In the genomic region with DNA sequence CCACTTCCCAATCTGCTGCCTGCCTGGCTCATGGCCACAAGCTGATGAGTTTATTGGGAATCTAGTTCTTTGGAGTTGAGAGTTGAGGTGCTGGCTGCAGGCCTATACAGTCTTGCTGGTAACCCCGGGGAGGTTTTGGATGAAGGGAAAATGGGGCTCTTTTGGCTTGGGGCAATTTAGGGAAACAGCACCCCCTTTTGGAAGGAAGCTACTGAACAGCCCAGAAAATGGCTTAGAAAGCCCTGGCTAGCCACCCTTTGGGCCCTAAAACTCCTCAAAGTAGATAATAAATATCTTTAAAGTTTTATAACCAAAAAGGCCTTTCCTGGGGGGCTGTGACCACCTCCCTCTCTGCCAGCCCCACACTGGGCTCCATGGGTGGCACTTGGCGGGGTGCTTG, we compare ENCODE assay signal across 20 mouse cellular contexts.
A peak's percentile ranks its signal among the peaks of the same experiment; 100 is the strongest.
DNase-seq lines count a peak whose midpoint lies in the region; ATAC-seq and TF ChIP-seq lines count a peak whose summit lies in the region.
"Had no signal": no experiment of that assay in that cellular context is flagged by ENCODE, and none has a peak within 500 bp of the region (broad histone marks: within the 10 kb centered on the region; RNA-seq: fewer than 3 reads in every experiment).

No protein-coding gene starts in this region.

- no peak for TF ChIP-seq EP300 in liver, postnatal 0 days (IDR thresholded peaks at IDR 0.05; ENCODE audit: low read depth)
- no peak for TF ChIP-seq EP300 in MEL (IDR thresholded peaks at IDR 0.05; ENCODE audit: low read depth in 1 of 2, low read length in 2 of 2)
- TF ChIP-seq EP300 in lung, postnatal 0 days (IDR thresholded peaks at IDR 0.05) = no peak

- no peak for DNase-seq in gastrocnemius, adult 2 months
- DNase-seq in gastrocnemius, adult 18-20 months (ENCODE audit: low spot score) = no peak
- DNase-seq in liver, postnatal 0 days = no peak
- no peak for DNase-seq in liver
- no peak for DNase-seq in MEL (ENCODE audit: low read depth, low spot score)
- DNase-seq in left cerebral cortex, adult 9 months (ENCODE audit: low spot score in 2 of 2) = no peak
- DNase-seq in lung, postnatal 0 days (ENCODE audit: low spot score) = no peak
- DNase-seq: adrenal gland, adult 8-10 months; embryo, embryonic 11 days; heart, postnatal 36 days; lung, postnatal 10 days; thymus, postnatal 36 days had no signal

- H3K79me2 ChIP-seq in MEL (ENCODE audit: control insufficient read depth, insufficient read depth, low read length, poor library complexity) = no peaks in the 10 kb centered on the region

- TF ChIP-seq POLR2A in MEL (IDR thresholded peaks at IDR 0.05; ENCODE audit: control insufficient read depth in 1 of 2, insufficient read depth in 1 of 2, low read depth in 1 of 2, low read length in 2 of 2, poor library complexity in 1 of 2) = no peak
- no peak for TF ChIP-seq POLR2A in olfactory bulb, adult 2 months (IDR thresholded peaks at IDR 0.05; ENCODE audit: insufficient read depth, low read depth, low read length)

- TF ChIP-seq RAD21 in MEL (IDR thresholded peaks at IDR 0.05; ENCODE audit: low read depth, low read length) = peak; percentile 26

- no peak overlapping the region for H3K9ac ChIP-seq in liver, postnatal 0 days (replicated peaks)
- no peak overlapping the region for H3K9ac ChIP-seq in MEL (ENCODE audit: control insufficient read depth, low read depth, low read length, poor library complexity, severe bottlenecking)
- H3K9ac ChIP-seq in lung, postnatal 0 days (replicated peaks; ENCODE audit: low read depth) = no peak overlapping the region
- H3K9ac ChIP-seq: forebrain, embryonic 12.5 days; heart, embryonic 13.5 days; limb, embryonic 12.5 days; liver, embryonic 14.5 days; midbrain, embryonic 15.5 days had no signal

- H3K27ac ChIP-seq in gastrocnemius, adult 2 months = no peak overlapping the region
- H3K27ac ChIP-seq in liver, postnatal 0 days (ENCODE audit: low read depth) = no peak overlapping the region
- H3K27ac ChIP-seq in MEL (ENCODE audit: control insufficient read depth, low read depth, low read length) = no peak overlapping the region
- H3K27ac ChIP-seq in olfactory bulb, adult 2 months (ENCODE audit: insufficient read depth, low read depth, low read length) = 0 out of 2 replicates have a peak overlapping the region, but pooled peaks have one; percentile 29
- H3K27ac ChIP-seq in lung, postnatal 0 days (ENCODE audit: low read length) = no peak overlapping the region
- H3K27ac ChIP-seq: forebrain, embryonic 12.5 days; heart, embryonic 13.5 days; limb, embryonic 12.5 days; liver, embryonic 14.5 days; midbrain, embryonic 15.5 days had no signal

- H3K4me1 ChIP-seq in liver, postnatal 0 days (ENCODE audit: insufficient read depth) = no peaks in the 10 kb centered on the region
- no peaks in the 10 kb centered on the region for H3K4me1 ChIP-seq in MEL (ENCODE audit: control insufficient read depth in 1 of 2, insufficient read depth in 2 of 2, low read length in 2 of 2)
- peaks cover 30% of the 10 kb centered on the region for H3K4me1 ChIP-seq in olfactory bulb, adult 2 months (ENCODE audit: control insufficient read depth, insufficient read depth, low read length)
- no peaks in the 10 kb centered on the region for H3K4me1 ChIP-seq in lung, postnatal 0 days (ENCODE audit: insufficient read depth, low read depth, low read length)
- H3K4me1 ChIP-seq: forebrain, embryonic 12.5 days; midbrain, embryonic 15.5 days had no signal

- WGBS in liver, postnatal 0 days (ENCODE audit: insufficient replicate concordance) = 70% methylated on average over 2 of the region's 2 CpGs
- 67% methylated on average over 2 of the region's 2 CpGs for WGBS in olfactory bulb, adult 2 months
- 70% methylated on average over 2 of the region's 2 CpGs for WGBS in lung, postnatal 0 days

- TF ChIP-seq CTCF in gastrocnemius, adult 2 months (IDR thresholded peaks at IDR 0.05) = peak; percentile 12; the same call in 1 of the 2 replicates
- 0 out of 2 replicates have a peak, but pooled peaks have one; percentile 12 for TF ChIP-seq CTCF in liver, postnatal 0 days (IDR thresholded peaks at IDR 0.05; ENCODE audit: low read depth)
- TF ChIP-seq CTCF in MEL (IDR thresholded peaks at IDR 0.05 in 2 of 3, conservative IDR thresholded peaks at IDR 0.05 in 1 of 3; ENCODE audit: control insufficient read depth in 1 of 3, insufficient read depth in 1 of 3, low read depth in 2 of 3, low read length in 3 of 3, poor library complexity in 1 of 3, severe bottlenecking in 1 of 3) = peak in 1 of 3 experiments; percentile 40; a peak in 3 of 6 replicates
- no peak for TF ChIP-seq CTCF in olfactory bulb, adult 2 months (IDR thresholded peaks at IDR 0.05; ENCODE audit: insufficient read depth, low read depth, low read length)
- no peak; the same call in 1 of the 2 replicates for TF ChIP-seq CTCF in lung, postnatal 0 days (IDR thresholded peaks at IDR 0.05)

- H3K4me3 ChIP-seq in gastrocnemius, adult 2 months = no peak overlapping the region
- H3K4me3 ChIP-seq in liver, postnatal 0 days (ENCODE audit: low read depth, low read length) = no peak overlapping the region
- no peak overlapping the region for H3K4me3 ChIP-seq in MEL (ENCODE audit: control insufficient read depth in 1 of 2, insufficient read depth in 1 of 2, low read depth in 2 of 2, low read length in 2 of 2)
- H3K4me3 ChIP-seq in olfactory bulb, adult 2 months (ENCODE audit: insufficient read depth, low read depth, low read length) = no peak overlapping the region
- H3K4me3 ChIP-seq in lung, postnatal 0 days (ENCODE audit: low read depth, low read length) = no peak overlapping the region
- H3K4me3 ChIP-seq: forebrain, embryonic 12.5 days; heart, embryonic 13.5 days; limb, embryonic 12.5 days; megakaryocyte, embryonic 14.5 days; midbrain, embryonic 15.5 days had no signal

- no peaks in the 10 kb centered on the region for H3K27me3 ChIP-seq in liver, postnatal 0 days (ENCODE audit: insufficient read depth, low read length)
- H3K27me3 ChIP-seq in MEL (ENCODE audit: control insufficient read depth in 1 of 2, insufficient read depth in 2 of 2, low read length in 2 of 2) = peaks cover 0 to 2% of the 10 kb centered on the region in 2 experiments; a peak in 1 of 4 replicates
- H3K27me3 ChIP-seq in lung, postnatal 0 days (replicated peaks; ENCODE audit: insufficient read depth, low read length) = no peaks in the 10 kb centered on the region
- H3K27me3 ChIP-seq: forebrain, embryonic 12.5 days; heart, embryonic 13.5 days; limb, embryonic 12.5 days; midbrain, embryonic 15.5 days had no signal

- H3K36me3 ChIP-seq in liver, postnatal 0 days (replicated peaks; ENCODE audit: insufficient read depth, low read length) = no peaks in the 10 kb centered on the region
- H3K36me3 ChIP-seq in MEL (ENCODE audit: control insufficient read depth in 1 of 2, insufficient read depth in 2 of 2, low read length in 2 of 2) = no peaks in the 10 kb centered on the region
- no peaks in the 10 kb centered on the region for H3K36me3 ChIP-seq in lung, postnatal 0 days (ENCODE audit: insufficient read depth, low read length)
- H3K36me3 ChIP-seq: G1E; heart, embryonic 13.5 days; limb, embryonic 12.5 days had no signal

- no peaks in the 10 kb centered on the region for H3K9me3 ChIP-seq in liver, postnatal 0 days (ENCODE audit: low read length)
- H3K9me3 ChIP-seq in MEL (replicated peaks; ENCODE audit: insufficient read depth, low read length) = no peaks in the 10 kb centered on the region
- H3K9me3 ChIP-seq in lung, postnatal 0 days (ENCODE audit: low read length) = no peaks in the 10 kb centered on the region
- H3K9me3 ChIP-seq: forebrain, embryonic 12.5 days; G1E; heart, embryonic 13.5 days; megakaryocyte, embryonic 14.5 days; midbrain, embryonic 15.5 days had no signal

- intact Hi-C loops in gastrocnemius, adult 2 months (cut with DNase I) = no loop called here

- no peak overlapping the region for H3K4me2 ChIP-seq in liver, postnatal 0 days (ENCODE audit: low read depth, low read length)
- H3K4me2 ChIP-seq in lung, postnatal 0 days (replicated peaks; ENCODE audit: low read depth, low read length) = no peak overlapping the region
- H3K4me2 ChIP-seq: forebrain, embryonic 12.5 days; heart, embryonic 13.5 days; limb, embryonic 12.5 days; midbrain, embryonic 15.5 days had no signal

- no peak for ATAC-seq in liver, postnatal 0 days
- no peak for ATAC-seq in lung, postnatal 0 days
- ATAC-seq: midbrain, embryonic 15.5 days had no signal

TF ChIP-seq in MEL, 35 proteins besides CTCF, POLR2A, EP300 and RAD21:
- TF ChIP-seq ZC3H11A (IDR thresholded peaks at IDR 0.05; ENCODE audit: low read depth, low read length) = no peak
- no peak for TF ChIP-seq MEF2A (IDR thresholded peaks at IDR 0.05; ENCODE audit: extremely low read depth, insufficient replicate concordance, low read depth, low read length, poor library complexity, severe bottlenecking)
- TF ChIP-seq USF2 (IDR thresholded peaks at IDR 0.05; ENCODE audit: borderline replicate concordance in 1 of 2, insufficient read depth in 1 of 2, low read depth in 1 of 2, low read length in 2 of 2) = no peak
- TF ChIP-seq ELF1 (IDR thresholded peaks at IDR 0.05; ENCODE audit: low read depth, low read length) = no peak
- no peak for TF ChIP-seq USF1 (IDR thresholded peaks at IDR 0.05; ENCODE audit: low read depth, low read length)
- TF ChIP-seq E2F4 (IDR thresholded peaks at IDR 0.05; ENCODE audit: borderline replicate concordance, low read depth, low read length) = no peak
- TF ChIP-seq TCF12 (IDR thresholded peaks at IDR 0.05; ENCODE audit: low read depth, low read length) = no peak
- TF ChIP-seq MAFK (IDR thresholded peaks at IDR 0.05; ENCODE audit: borderline replicate concordance, low read depth, low read length) = no peak
- no peak for TF ChIP-seq POLR2AphosphoS5 (IDR thresholded peaks at IDR 0.05; ENCODE audit: borderline replicate concordance, low read depth, low read length)
- TF ChIP-seq HCFC1 (IDR thresholded peaks at IDR 0.05; ENCODE audit: low read depth, low read length) = no peak
- no peak for TF ChIP-seq RCOR1 (IDR thresholded peaks at IDR 0.05; ENCODE audit: low read depth, low read length)
- TF ChIP-seq BHLHE40 (IDR thresholded peaks at IDR 0.05; ENCODE audit: borderline replicate concordance, low read depth, low read length) = no peak
- no peak for TF ChIP-seq CHD1 (IDR thresholded peaks at IDR 0.05; ENCODE audit: low read depth, low read length)
- no peak for TF ChIP-seq KAT2A (conservative IDR thresholded peaks at IDR 0.05; ENCODE audit: low read depth, low read length)
- no peak for TF ChIP-seq TBP (IDR thresholded peaks at IDR 0.05; ENCODE audit: low read depth, low read length)
- no peak for TF ChIP-seq MYB (IDR thresholded peaks at IDR 0.05; ENCODE audit: low read depth, low read length)
- no peak for TF ChIP-seq NELFE (IDR thresholded peaks at IDR 0.05; ENCODE audit: low read depth, low read length)
- no peak for TF ChIP-seq ZKSCAN1 (IDR thresholded peaks at IDR 0.05; ENCODE audit: low read depth, low read length)

Comparison
In these comparisons a context has a peak if more than half of its experiments do, and no peak if none do; other contexts are left out.
1. CTCF ChIP-seq: peak in gastrocnemius, adult 2 months (single experiment) and liver, postnatal 0 days (single experiment); none in olfactory bulb, adult 2 months (single experiment) and lung, postnatal 0 days (single experiment).